Mouse (Mus musculus): Measurements from ENCODE around the gene Ankrd16.

Ankrd16 gene

DNA sequence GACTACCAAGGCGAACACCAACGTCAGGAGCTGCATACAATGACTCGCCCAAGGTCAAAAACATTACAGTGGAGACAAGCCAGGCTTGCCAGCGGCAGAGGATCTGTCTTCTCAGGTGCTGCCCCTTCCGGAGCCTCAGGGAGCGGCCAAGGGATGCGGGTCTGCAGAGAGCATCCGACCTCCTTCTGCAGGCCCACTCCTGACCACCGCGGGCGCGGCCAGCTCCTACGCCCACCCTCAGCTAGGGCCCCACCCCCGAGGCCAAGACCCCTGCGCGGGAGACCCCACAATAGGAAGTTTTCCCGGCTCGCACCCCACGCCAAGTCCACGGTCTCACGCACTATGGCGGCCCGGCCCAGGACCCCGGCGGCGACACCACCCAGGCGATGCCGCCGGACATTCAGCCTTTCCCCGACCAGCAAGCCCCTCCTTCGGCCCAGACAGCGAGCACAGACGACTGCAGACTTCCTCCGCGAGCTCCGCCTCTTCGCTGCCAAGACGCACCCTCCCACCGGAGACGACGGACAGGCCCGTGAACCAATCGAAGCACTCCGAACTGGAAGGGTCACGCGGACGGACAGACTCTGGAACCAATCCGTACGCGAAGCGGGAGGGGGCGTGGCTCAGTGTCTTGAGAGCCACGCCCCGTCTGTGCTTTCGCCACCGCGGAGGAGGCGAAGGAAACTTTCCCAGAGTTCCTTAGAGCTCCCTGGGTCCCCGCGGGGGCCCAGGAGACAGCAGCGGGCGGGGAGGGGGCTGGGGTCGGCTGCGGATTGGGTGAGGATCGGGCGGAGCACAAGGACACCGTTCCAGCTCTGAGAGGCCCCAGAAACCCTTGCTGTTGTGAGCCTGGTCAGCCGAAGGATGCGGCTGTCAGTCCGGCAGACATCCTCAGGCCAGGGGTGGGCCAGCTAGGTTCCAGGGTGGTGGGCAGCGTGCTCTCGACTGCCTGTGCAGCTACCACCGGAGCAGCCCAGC lies at the start of gene Ankrd16, which contains the start of gene Fbh1:
Gene Ankrd16, plus strand, starts transcription at position 786 of the 978 bp plus-strand sequence.
Gene Fbh1, minus strand, starts transcription at position 492 of the 978 bp plus-strand sequence.
- DNase-seq: peak; percentile 100

- DNase-seq: no peak
Observed at GRCm38 (mm10) chr2:11729091-11729490, 48.6 kb upstream of the Ankrd16 start.

GRCm38 (mm10) chr2:11732978-11733377 lies 44.7 kb upstream of the Ankrd16 start:
- no peak for DNase-seq

GRCm38 (mm10) chr2:11735853-11736252 lies 41.8 kb upstream of the Ankrd16 start:
- no peak for DNase-seq

- DNase-seq: no peak
Observed at GRCm38 (mm10) chr2:11738794-11739193, 38.9 kb upstream of the Ankrd16 start.

DNA sequence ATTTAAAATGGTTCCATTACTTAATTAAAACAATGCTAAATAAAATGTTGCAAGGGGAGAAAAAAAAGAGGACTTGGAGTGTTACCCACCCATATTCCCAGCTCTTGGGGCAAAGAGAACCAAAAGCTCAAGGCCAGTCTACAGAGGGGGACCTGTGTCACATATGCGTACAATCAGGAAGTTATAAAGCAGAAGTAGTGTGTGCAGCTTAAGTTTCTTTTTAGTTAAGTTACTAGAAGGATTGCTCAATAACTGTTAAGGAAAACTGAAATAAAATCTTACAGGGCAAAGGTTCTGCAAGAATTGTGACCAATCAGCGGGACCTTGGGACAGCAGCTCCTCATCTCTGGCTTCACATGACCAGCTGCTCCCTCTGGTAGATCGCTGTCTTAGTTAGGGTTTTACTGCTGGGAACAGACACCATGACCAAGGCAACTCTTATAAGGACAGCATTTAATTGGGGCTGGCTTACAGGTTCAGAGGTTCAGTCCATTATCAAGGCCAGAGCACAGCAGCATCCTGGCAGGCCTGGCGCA lies 38.1 kb upstream of the Ankrd16 start:
- DNase-seq: no peak

- DNase-seq: no peak
Observed at GRCm38 (mm10) chr2:11762541-11762940, 15.1 kb upstream of the Ankrd16 start.

- peak; percentile 23 for DNase-seq
Observed at GRCm38 (mm10) chr2:11765694-11766093, 12.0 kb upstream of the Ankrd16 start.

GRCm38 (mm10) chr2:11766485-11767160 lies 11.1 kb upstream of the Ankrd16 start:
- no peak for DNase-seq

GRCm38 (mm10) chr2:11767161-11767545 lies 10.5 kb upstream of the Ankrd16 start:
- peak; percentile 29 for DNase-seq

GRCm38 (mm10) chr2:11771701-11772100 lies 6.0 kb upstream of the Ankrd16 start:
- DNase-seq: no peak

DNA sequence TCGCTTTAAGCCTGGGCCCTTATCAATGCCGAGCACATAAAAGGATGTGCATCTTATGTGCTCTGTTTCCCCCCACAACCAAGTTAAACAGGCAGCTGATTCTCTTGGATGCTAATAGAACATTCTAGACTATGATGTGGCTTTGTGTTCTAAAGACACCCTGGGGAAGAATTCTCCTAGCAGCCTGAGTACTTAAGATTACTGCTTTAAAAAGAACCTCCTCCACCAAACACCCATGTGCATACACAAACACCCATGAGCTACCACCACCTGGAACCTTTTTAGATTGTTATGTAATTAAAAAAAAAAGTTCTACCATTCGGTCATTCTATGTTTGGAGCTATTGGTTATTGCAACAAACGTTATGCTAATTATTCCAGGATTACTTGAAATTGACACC lies 5.3 kb upstream of the Ankrd16 start:
- no peak for DNase-seq

DNA sequence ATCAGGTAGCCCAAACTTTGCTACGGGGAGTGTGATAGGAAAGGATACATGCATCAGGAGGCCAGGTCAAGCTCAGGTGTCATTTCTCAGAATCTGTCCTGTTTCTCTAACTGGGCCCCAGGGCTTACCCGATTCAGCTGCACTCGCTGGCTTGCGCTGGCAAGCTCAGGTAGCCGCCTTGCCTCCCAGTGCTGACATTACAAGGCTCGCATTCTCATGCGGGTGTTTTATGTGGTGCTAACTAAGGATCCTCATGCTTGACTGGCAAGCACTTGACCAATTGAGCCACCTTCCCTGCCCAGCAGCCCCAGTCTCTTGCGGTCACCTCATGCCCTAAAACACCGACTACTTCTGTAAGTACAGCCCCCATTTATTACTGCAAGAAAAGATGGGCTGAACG lies 3.2 kb upstream of the Ankrd16 start:
- DNase-seq: no peak

GRCm38 (mm10) chr2:11775121-11775520 lies 2.6 kb upstream of the Ankrd16 start:
- DNase-seq: no peak

GRCm38 (mm10) chr2:11776415-11776814 lies 1.3 kb upstream of the Ankrd16 start:
- no peak for DNase-seq

GRCm38 (mm10) chr2:11778087-11778823 lies 579 bp downstream of the Ankrd16 start:
- DNase-seq: peak; percentile 87

DNA sequence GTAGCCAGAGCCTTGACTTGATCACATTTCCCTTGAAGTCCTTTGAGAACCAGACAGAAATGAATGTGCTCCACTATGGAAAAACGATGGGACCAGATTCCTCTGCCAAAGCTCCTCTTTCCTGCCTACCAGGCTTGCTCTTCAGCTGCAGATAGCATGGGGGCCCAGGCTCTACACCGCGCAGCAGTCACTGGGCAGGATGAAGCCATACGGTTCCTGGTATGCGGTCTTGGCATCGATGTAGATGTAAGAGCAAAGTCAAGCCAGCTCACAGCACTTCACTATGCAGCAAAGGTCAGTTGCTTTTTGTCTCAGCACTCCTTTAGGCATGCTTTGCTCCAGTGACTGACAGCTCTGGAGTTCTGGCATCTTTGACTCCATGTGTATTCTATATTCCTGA lies 6.5 kb downstream of the Ankrd16 start:
- no peak for DNase-seq

DNA sequence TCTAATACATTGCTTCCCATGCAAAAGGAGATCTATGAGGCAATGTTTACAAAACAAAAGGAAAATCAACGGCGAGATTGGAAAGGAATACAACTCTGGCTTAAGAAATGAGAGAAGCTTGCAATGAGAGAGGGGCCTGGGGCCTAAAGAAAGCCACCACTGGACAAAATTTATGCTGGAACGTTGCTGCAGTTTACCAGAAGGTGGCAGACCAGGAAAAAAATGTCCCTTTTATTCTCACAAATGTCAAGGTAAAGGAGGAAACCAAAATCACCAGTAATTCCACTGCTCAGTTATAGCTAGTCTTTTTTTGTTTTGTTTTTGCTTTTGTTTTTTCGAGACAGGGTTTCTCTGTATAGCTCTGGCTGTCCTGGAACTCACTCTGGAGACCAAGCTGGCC lies 17.0 kb downstream of the Ankrd16 start:
- DNase-seq: no peak

GRCm38 (mm10) chr2:11797930-11798364 lies 20.3 kb downstream of the Ankrd16 start:
- no peak for DNase-seq

- no peak for DNase-seq
Observed at GRCm38 (mm10) chr2:11801299-11801930, 23.7 kb downstream of the Ankrd16 start.
